Mouse (Mus musculus) heart, adult 2 months (tissue): ENCODE data around the gene 1700025G04Rik.

Experiments used
- CTCF ChIP-seq: fragments of 200-600 bp; IDR thresholded peaks from 2 replicates; pipeline ENCODE4 v1.8.1; 2022; ENCODE audit warnings: antibody characterized with exemption, mild to moderate bottlenecking, moderate library complexity
- POLR2A ChIP-seq: fragments of 200-500 bp; IDR thresholded peaks from 2 replicates; pipeline ENCODE4 v1.6.1; 2011; ENCODE audit warnings: mild to moderate bottlenecking, low read depth, low read length, control low read depth; ENCODE audit not compliant: insufficient read depth

DNA sequence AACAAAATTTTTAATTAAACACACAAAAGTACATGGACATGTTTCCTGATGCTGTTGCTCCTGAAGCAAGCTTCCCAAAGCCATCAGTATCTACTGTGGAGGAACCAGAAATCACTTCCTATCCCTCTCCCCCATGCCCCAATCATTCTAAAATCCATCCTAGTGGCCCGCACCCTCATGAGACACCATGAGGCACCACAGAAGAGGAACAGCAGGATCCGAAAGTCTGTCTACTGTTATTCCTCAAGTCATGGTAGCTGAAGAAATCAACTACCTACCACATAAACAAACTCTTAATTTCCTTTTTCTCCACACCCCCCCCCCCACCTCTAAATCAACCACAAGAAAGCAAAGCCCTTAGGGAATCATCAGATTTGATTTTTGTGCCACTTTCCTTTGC lies 46.5 kb downstream of the 1700025G04Rik start:
- TF ChIP-seq POLR2A (no peak), CTCF (no peak)
